Mouse (Mus musculus) induced T-regulatory cell, adult 2 months (primary cell): ENCODE measurements around the gene Pitpnm3.
A peak's percentile ranks its signal among the peaks of the same experiment; 100 is the strongest.
"Not testable (repeated sequence)": the region's sequence is repeated elsewhere in the genome, so short reads cannot be mapped to it uniquely, and the experiment has no call there.

ENCODE experiments used
- DNase-seq: peaks from one replicate; pipeline ENCODE4 v3.0.0-alpha.2; 2012; ENCODE audit warnings: low read depth

Gene Pitpnm3

DNA sequence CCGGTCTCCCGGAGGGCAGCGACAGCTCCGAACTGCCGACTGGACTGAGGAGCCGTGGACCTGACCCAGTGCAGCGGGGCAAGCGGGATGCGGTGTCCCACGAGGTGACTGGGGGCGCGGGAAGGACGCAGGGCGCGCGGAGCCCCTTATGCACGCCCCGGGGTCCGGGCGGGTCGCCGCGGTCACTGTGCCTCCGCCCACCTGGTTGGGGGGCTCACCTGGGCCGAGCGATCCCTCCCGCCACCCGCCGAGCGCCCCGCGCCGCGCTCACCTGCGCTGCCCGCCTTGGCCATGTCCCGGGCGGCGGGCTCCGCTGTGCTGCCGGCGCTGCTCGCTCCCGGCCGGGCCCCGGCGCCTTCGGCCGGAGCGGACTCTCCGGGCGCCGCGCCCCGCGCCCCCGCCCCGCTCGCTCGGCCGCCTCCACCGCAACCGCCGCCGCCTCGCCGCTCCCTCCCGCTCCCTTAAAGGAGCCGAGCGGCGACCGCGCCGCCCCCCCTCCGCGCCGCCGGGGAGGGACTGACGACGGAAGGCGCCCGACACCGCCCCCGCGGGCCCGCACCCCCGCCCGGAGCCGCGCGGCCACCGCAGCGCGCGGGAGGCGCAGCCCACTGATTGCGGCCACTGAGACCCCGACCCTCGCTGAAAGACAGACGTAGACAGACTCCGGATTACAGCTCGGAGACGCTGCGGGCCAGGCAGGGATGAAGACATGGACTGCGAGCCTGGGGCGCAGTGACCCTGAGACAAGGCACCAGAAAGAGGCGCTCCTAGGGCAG is at the start of gene Pitpnm3:
Pitpnm3 (minus strand) TSS at position 396 of the 776 bp plus-strand sequence.
- no peak for DNase-seq

DNA sequence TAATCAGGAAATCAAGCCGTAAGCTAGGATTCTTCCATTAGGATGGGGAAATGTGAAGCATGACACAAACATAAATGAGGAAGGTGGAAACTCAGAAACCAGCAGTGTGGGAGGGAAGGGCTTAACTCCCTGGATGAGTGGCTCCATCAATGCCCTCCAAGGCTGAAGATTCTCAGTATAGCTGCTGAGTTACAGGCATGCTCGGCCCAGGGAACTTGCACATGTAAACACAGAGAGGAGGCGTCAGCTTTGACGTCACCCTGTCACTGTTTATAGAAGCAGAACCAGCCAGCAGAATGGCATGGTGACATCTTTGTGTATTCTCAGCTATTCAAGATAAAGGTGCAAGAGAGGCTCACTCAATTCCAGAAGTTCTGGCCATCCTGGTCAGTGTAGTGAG is 48.7 kb upstream of the Pitpnm3 start:
- no peak for DNase-seq

DNA sequence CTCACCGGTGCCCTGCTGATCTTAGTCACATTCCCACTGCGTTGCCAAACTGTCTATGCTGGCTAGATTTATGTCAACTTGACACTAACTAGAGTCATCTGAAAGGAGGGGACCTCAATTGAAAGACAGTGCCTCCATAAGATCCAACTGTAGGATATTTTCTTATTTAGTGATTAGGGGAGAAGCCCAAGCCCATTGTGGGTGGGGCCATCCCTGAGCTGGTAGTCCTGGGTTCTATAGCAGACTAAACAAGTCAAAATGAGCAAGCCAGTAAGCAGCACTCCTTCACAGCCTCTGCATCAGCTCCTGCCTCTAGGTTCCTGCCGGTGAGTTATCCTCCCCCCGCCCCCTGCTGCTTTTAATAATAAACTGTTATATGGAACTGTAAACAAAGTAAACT is 45.6 kb upstream of the Pitpnm3 start:
- no peak for DNase-seq

DNA sequence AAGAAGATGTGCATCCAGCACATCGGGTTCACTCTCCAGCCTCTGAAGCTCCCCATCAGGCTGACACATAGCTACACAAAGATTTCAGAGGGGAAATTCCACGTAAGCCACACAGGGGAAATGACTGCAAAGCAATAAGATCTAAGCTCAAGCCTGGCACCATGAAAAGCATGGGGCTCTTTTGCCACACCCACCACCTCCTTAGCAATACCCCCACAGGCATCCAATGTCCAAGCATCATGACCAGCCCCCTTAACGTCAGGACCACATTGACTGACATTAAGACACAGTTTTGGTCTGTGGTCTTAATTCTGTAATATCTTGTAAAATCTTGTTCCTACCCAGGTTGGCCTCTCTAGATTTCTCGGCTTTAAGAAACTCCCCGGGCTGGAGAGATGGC is 45.0 kb upstream of the Pitpnm3 start:
- peak; percentile 45 for DNase-seq

DNA sequence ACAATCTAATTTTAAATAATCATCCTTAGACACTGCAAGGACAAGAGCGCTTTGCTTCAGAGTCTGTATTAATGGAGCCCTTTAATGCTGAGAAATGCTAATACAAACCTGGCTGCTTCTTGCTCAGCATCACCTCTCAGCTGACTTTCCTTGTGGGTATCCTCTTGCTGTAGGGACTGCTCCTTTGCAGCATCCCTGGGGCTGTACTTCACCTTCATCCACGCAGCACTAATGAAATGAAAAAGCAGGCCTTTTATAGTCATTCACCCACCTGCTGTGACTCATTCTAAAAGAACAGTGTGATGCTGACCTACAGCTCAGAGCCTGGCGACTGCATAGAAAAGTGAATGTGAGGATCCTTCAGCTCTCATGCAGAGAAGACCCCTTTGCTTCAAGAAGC is 41.0 kb upstream of the Pitpnm3 start:
- peak; percentile 13 for DNase-seq

DNA sequence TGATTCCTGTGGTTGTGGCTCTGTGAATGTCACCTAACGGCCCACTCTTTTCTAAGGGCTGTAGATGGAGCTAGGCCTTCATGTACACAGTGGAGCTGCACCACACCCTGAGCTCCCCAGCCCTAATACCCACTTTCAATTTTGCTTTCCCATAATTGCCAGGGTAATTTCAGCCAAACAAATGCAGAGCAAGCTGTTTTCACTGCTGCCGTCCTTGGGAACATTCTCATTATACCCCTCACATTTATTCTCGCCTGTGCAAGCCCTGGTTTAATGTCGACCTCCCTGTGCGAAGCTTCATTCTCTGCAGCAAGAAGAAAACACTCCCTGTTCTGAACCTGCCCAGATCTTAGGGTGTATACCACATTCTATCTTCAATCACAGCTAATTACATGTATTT is 40.4 kb upstream of the Pitpnm3 start:
- no peak for DNase-seq

DNA sequence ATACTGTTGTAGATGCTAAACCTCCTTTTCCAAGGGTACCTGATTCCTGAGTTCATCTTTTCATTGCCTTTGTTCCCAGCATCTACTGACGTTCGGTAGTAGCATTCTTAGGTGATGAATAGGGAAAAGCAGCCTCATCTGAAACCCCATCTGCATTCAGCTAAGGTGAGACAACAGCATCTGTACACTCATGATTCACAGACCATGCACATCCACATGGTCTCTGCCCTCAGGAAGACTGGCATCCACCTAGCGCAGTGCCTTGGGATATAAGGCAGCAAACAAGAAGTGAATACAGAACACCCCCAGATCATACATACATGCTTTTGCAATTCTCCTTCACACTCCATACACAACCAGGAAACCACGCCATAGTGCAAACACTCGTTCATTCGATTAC is 39.1 kb upstream of the Pitpnm3 start:
- no peak for DNase-seq

DNA sequence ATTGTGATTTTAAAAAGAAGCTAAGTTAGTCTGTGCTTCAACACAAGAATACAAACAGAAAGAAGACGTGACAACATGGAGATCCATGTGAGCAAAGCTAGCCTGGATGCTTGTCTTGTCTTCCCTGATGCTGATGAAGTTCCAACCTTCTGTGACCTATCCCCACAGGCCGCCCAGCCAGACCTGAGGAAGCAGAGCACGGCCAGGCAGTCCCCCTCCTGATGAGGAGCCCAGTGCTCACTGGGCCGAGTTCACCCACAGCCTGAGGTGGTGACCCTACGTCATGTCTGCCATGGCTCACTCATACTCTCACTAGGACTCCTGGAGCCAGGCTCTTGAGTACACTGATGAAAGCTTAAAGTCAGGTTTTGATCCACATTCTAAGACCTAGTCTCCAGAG is 37.9 kb upstream of the Pitpnm3 start:
- no peak for DNase-seq

DNA sequence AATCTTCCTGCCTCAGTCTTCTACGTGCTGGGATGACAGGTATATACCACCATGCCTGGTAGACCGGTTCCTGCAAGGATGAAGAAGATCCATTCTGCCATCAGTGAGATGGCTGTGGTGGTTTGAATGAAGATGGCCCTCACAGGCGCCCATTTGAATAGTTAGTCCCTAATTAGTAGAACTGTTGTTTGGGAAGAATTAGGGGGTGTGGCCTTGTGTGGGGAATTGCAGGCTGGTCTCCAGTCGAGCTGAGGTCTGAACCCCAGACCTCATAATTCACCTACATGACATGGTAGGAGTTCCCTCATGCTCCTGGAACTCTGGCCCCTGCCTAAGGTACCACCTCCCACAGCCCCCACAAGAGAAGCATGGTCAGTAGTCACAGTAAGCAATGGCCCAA is 36.3 kb upstream of the Pitpnm3 start:
- not testable (repeated sequence) for DNase-seq

DNA sequence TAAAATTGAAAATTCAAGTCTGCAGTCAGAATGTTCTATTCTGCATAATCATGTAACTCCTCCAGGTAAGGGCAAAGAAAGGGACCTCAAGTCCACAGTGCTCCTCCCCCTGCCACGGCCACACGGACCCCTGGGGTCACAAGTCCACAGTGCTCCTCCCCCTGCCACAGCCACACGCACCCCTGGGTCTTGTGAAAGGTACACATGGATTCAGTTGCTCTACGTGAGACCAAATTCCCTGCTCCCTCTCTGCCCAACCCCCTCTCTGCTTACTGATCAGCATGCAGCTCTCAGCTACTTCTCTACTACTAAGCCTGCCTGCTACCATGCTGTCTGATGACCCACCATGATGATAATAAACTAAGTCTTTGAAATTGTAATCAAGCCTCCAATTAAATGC is 34.3 kb upstream of the Pitpnm3 start:
- DNase-seq = no peak

DNA sequence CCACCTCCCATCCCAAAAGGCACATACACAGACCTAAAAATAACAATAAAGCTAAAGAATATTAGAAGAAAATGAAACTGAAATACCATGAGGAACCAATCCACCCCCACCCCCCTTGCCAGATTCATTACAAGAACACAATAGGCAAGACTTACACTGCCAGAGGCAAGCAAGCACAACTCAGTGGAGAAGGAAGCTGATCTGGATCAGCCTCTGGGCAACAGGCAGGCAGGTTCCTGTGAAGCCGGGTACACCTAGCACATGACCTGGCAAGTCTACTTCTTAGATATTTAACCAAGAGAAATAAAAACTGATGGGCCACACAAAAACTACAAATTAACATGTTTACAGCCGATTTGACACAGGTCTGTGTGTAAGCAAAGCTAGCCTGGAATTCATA is 27.6 kb upstream of the Pitpnm3 start:
- DNase-seq = no peak

DNA sequence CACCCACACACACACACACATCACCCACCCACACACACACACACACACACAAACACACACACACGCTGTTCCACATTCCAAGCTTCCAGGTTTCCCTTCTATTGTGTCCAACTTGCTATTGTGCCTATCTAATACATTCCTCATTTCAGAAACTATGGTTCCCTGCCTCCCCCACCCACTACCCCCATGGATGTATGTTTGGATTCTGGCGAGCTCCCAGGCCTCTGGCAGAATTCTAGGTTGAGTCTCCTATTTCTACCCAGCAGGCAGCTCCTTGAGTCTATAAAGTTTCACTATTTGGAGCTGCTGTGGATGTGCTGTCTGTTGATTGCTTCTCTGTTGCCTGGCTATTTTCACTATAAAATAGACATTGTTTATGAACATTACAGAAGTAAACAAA is 21.0 kb upstream of the Pitpnm3 start:
- no peak for DNase-seq

DNA sequence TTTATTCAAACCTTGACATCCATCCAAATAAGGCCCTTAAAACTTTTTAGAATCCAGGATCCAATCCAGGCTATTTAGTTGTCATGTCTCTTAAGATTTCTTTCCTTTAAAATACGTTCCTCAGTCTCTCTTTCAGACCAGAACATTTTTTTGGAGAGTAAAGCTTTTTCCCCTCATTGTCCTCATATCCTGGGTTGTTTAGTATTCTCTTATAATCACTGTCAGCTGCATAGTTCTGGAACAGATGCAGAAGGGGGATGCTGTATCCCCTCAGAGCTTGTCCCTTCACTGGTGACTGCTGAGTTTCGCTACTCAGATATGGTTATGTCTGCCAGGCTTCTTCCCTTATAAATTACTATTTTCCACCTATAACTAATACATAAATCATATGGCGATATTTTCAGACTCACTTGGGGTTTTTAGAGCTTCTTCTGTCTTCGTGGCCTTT is 20.4 kb upstream of the Pitpnm3 start:
- DNase-seq = no peak

DNA sequence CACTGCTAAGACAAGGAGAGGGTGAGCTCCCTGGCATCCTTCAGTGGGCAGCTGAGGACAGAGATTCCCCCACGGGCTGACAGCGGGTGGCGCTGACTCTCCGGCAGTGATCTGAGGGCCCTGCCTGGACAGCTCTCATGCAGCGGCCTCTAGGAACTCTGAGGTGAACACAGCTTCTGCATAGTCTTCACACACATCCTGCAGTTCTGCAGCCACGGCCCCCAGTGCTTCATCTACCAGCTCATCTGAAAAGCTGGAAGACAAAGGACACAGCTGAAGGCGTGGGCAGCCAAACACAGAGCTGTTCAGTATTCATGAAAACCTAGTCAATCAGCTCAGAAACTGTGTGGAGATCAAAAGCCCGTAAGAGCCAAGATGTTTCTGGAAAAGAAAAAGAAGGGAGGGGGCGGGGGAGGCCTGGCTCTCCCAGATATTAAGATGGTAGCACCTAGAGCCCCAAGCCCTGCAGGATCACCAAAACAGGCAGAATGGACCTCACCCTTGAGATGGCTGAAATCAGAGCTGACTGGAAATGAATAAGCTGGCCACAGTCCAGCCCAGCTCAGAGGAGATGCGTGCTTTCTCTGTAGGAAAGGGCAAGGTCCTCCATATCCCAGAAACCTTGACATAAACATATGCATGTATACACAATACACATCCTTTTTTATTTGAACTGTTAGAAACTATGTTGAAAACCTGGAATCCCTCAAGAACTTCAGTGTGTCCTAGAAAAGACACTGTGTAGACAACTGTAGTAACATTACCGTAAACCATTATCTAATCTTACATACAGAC is 19.8 kb upstream of the Pitpnm3 start:
- no peak for DNase-seq

DNA sequence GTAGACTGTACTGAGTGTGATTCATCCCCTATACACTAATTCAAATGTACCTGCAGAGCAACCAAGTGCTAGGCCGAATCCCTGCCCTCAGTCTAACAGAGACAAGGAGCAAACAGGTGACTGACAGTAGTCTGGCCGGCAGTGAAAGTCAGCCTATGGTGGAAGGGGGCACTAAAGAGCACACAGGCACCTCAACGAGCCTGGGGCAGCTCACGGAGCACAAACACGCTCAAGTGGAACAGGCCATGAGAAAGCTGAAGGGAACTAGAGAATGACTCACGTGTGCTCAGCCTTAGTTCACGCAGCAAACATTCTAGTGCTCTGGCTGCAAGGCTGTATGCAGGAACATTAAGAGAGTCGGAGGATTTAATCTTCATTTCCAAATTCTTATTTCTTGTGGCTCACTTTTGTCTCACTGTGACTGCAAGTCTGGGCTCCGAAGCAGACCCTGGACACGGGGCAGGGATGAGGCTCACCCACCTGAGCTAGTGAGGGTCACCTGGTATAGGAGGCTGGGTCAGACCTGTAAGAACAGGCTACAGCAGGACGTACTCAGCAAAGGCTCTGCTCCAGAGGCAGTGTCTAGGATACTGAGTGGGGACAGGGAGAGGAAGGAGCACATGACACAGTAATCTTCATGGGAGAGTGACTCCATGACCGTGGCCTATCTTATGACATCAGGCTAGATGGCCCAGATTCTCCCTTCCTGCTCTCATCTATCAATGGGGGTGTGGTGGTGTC is 17.7 kb upstream of the Pitpnm3 start:
- no peak for DNase-seq

DNA sequence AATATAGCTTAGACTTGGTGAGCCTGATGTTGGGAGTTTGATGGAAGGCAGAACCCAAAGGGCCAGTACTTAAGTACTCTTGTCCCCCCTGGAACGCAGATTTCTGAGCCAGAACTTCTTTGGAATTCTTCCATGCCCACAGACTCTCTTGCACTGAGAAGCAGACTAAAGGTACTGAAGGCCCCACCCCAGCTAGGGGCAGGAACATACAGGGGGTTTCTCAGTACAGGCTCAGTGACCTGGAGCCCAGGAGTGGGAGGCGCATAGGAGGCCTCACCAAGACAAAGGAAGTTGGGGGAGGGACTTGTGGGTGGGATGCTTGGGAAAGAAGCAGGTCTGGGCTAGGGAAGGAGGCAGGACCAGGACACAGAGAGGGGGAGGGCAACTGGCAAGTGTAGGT is 15.5 kb upstream of the Pitpnm3 start:
- no peak for DNase-seq

DNA sequence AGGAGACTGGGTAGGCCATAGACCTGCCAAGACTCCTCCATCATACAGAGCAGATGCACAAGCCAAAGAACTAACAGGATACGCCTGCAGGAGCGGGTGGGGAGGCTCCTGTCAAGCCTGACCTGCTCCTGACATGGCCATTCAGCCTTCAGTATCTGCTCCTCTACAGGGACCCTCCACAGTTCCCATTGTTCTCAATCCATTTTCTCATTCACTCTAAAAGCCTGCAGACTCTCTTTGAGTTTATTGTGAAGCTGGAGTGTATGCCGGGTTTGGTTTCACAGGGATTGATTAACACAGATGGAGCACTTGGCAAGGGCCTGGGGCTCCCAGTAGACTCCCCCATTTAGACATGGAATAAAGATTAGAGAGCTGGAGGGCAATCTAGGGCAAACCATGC is 12.3 kb upstream of the Pitpnm3 start:
- DNase-seq = no peak

DNA sequence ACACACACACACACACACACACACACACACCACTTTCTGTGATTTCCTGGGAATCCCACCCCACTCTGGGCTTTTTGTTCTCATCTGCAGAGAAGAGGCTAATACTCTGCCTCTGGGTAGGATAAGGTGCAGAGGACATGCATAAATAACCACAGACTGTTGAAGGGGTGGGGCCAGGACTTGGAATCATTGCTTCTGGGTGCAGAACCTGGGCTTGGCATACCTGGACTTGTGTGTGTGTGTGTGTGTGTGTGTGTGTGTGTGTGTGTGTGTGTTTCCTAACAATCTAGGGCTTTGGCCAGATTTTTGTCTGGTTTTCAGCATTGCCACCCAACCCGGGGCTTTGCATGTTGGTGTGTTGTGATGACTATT is 10.3 kb upstream of the Pitpnm3 start:
- no peak for DNase-seq

DNA sequence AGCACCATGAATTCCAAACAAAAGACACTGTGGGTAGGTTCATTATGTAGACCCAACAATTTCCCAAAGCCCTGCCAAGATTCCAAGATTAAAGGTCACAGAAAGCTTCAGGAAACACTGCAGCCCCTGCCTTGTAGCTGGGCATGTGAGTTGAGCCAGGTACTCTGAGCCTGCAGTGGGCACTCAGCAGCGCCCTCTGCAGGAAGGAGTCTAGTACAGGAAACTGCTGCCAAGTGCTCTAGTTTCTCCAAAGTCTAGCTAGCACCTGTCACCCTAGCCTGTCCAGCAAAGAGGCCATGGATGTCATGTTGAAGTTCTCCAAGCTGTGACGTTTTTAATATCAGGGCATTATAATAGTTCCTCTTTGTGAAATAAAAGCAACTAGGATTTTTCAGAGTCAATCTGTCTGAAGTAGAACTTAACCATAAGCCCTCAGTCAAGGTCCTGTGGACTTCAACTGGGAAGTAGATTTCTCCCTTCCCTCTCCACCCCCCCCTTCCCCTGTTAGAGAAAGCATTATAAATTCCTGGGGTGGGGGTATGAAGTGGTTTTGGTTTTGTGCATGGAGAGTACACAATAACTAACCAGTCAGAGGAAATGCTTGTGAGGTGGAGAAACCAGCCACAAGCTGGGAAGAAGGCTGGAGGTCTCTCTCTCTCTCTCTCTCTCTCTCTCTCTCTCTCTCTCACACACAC is 9.8 kb upstream of the Pitpnm3 start:
- DNase-seq = peak; percentile 54

DNA sequence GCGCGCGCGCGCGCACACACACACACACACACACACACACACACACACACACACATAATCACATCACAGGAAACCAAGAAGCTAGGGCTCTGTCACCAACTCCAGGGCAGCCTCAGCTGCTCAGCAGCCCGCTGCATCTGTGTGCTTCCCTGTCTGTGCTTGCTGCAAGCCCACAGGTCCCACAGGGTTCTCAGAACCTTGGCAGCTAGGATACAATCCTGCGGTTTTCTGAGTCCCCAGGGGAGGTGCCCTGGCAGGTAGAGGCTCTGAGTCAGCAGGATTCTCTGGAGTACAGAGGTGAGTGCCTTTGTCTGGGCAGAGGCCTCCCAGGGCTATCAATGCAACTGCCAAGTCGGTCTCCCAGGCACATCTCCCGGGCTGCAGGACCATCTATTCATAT is 7.3 kb upstream of the Pitpnm3 start:
- DNase-seq = peak; percentile 9

DNA sequence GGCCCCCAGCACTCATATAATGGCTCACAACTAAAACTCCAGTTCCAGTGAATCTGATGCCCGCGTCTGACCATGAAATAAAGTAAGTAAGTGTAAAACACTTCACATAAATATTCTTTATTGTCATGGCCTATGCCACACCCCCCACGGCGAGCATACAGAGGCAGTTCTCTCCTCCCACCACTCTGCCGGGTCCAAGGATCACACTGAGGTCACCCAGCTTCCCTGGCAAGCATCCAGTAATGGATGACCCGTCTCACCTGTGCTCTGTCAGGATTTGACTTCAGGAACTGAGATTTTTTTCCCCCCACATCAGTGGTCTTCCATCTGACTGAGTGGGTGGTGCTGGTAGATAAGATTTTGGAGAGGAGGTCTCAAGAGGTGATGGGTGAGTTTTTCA is 4.6 kb upstream of the Pitpnm3 start:
- no peak for DNase-seq
